Mouse (Mus musculus) neural tube, embryonic 13.5 days (tissue): ENCODE data around the gene Noa1. TPM values are rescaled to one million over a fixed set of nuclear protein-coding genes. Genes with fewer than 3 reads are reported as not detected.

Experiments
- ATAC-seq: fragments of 200-750 bp; cut with Nextera tagmentation; 2 replicates; pipeline ENCODE4 v1.8.0; 2017; ENCODE audit warnings: low read depth, mild to moderate bottlenecking, moderate TSS enrichment, moderate library complexity
- H3K27ac ChIP-seq: fragments of 300-500 bp; sonication (generic); replicated peaks from 2 replicates; pipeline ENCODE4 v1.5.1; 2015; ENCODE audit warnings: moderate library complexity, mild to moderate bottlenecking, inconsistent platforms
- H3K27me3 ChIP-seq: fragments of 300-500 bp; sonication (generic); 2 replicates; pipeline ENCODE4 v1.6.1; 2015; ENCODE audit warnings: mild to moderate bottlenecking, inconsistent platforms
- H3K36me3 ChIP-seq: fragments of 300-500 bp; sonication (generic); 2 replicates; pipeline ENCODE4 v1.6.1; 2015; ENCODE audit warnings: mild to moderate bottlenecking, inconsistent platforms
- H3K4me1 ChIP-seq: fragments of 300-500 bp; sonication (generic); replicated peaks from 2 replicates; pipeline ENCODE4 v1.6.1; 2015; ENCODE audit warnings: inconsistent platforms
- H3K4me2 ChIP-seq: fragments of 300-500 bp; sonication (generic); 2 replicates; pipeline ENCODE4 v1.6.1; 2015; ENCODE audit warnings: inconsistent platforms, mild to moderate bottlenecking, moderate library complexity
- H3K4me3 ChIP-seq: fragments of 300-500 bp; sonication (generic); 2 replicates; pipeline ENCODE4 v1.5.1; 2015; ENCODE audit warnings: mild to moderate bottlenecking, inconsistent platforms
- H3K9ac ChIP-seq: fragments of 300-500 bp; sonication (generic); 2 replicates; pipeline ENCODE4 v1.6.1; 2015; ENCODE audit warnings: moderate library complexity, mild to moderate bottlenecking, inconsistent platforms
- H3K9me3 ChIP-seq: fragments of 300-500 bp; sonication (generic); 2 replicates; pipeline ENCODE4 v1.6.1; 2016; ENCODE audit warnings: inconsistent platforms
- WGBS: fragments of 180-500 bp; shearing (Covaris S2); methylation state at CpG from one replicate; pipeline ENCODE4 v1.1.7; 2015; 5-methylcytosine and 5-hydroxymethylcytosine counted together
- microRNA-seq: library from miRNA; unstranded; fragments of <30 nt; microRNA quantifications from one replicate; pipeline ENCODE4, GENCODE M21; 2016
- polyA plus RNA-seq: library from polyadenylated mRNA; unstranded; fragments of >200 nt; fragmentation: Nextera tagmentation; extraction: Ambion mirVana; gene quantifications from 2 replicates; pipeline ENCODE4 v1.2.1, GENCODE M21; 2015

Noa1 gene
- polyA plus RNA-seq, 1 experiment from 2014 or later, result 34.4 TPM

GRCm38 (mm10) chr5:77245463-77245786 is 64.5 kb downstream of the Noa1 start:
- H3K9ac ChIP-seq, result 0 out of 2 replicates have a peak overlapping the region, but pooled peaks have one; percentile 28
- peak overlapping the region; percentile 48 for H3K4me2 ChIP-seq
- H3K9me3 ChIP-seq, result no peaks in the 10 kb centered on the region
- peak overlapping the region; percentile 16; the same call in 1 of the 2 replicates for H3K4me3 ChIP-seq
- no peaks in the 10 kb centered on the region for H3K36me3 ChIP-seq
- no peak overlapping the region for H3K27ac ChIP-seq
- H3K4me1 ChIP-seq, result peaks cover 14% of the 10 kb centered on the region
- WGBS, result 43% methylated on average over 7 of the region's 7 CpGs
- H3K27me3 ChIP-seq, result no peaks in the 10 kb centered on the region
- no peak for ATAC-seq

- no peaks in the 10 kb centered on the region for H3K27me3 ChIP-seq
- no peaks in the 10 kb centered on the region for H3K9me3 ChIP-seq
- no peak overlapping the region for H3K9ac ChIP-seq
- no peak overlapping the region for H3K4me2 ChIP-seq
- no peak overlapping the region for H3K27ac ChIP-seq
- no peaks in the 10 kb centered on the region for H3K36me3 ChIP-seq
- WGBS, result 37% methylated on average over 8 of the region's 8 CpGs
- H3K4me3 ChIP-seq, result no peak overlapping the region
- 0 out of 2 replicates have a peak, but pooled peaks have one; percentile 13 for ATAC-seq
- H3K4me1 ChIP-seq, result peaks cover 14% of the 10 kb centered on the region
Measured at GRCm38 (mm10) chr5:77244331-77244987, 65.4 kb downstream of the Noa1 start.

Small RNA genes lying within 50 kb of the gene (microRNA-seq; reads per million reads assigned to microRNA genes)
- gene Mir5098, result not detected

Other genes starting within 250 kb of the Noa1 start
- 8.8 and 9.2 TPM in 2 replicates for gene Hopx, start 195.0 kb downstream of the Noa1 start, polyA plus RNA-seq
- gene Spink2, start 98.6 kb downstream of the Noa1 start, polyA plus RNA-seq, result 4.8 and 5.1 TPM in 2 replicates
- gene Rest, start 44.6 kb downstream of the Noa1 start, polyA plus RNA-seq, result 9.7 and 12.5 TPM in 2 replicates
- 62.3 and 71.8 TPM in 2 replicates for gene Polr2b, start 63 bp upstream of the Noa1 start, polyA plus RNA-seq
- gene Igfbp7, start 98.0 kb upstream of the Noa1 start, polyA plus RNA-seq, result 51.8 and 62.6 TPM in 2 replicates